Mouse (Mus musculus): ENCODE results near the gene Ucp1.

- TF ChIP-seq GATA1 (IDR thresholded peaks at IDR 0.05; ENCODE audit: low read length) (no peak), TAL1 (IDR thresholded peaks at IDR 0.05; ENCODE audit: low read length) (no peak)
Observed at GRCm38 (mm10) chr8:83309836-83310235, 19.7 kb downstream of the Ucp1 start.
